Mouse (Mus musculus) liver, adult 2 months (tissue): ENCODE results near the gene E2f4.

ENCODE experiments used
- CTCF ChIP-seq: fragments of 200-500 bp; IDR thresholded peaks from 2 replicates; pipeline ENCODE4 v1.5.1; 2011; ENCODE audit warnings: low read depth, low read length, control low read depth
- POLR2A ChIP-seq: fragments of 200-500 bp; IDR thresholded peaks from 2 replicates; pipeline ENCODE4 v1.6.1; 2011; ENCODE audit warnings: low read length, control low read depth; ENCODE audit not compliant: insufficient read depth; ENCODE audit errors: extremely low read depth

DNA sequence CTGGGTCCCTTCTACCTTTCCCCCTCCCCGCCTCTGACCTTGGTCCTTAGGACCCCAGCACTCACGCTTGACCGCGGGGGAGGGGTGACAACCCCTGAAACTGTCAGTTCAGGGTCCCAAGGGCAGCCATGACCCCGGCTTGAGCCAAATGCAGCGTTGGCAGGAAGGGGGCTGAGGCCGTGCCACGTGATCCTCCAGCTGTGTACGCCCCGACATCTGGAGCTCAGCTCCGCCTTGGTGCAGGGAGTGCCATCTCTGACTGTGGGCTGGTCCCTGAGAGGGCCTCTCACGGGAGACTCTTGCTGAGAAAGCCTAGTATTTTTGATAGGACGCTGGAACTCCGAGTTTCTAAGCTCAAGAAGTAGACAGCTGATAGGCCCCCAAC, 42.5 kb upstream of the E2f4 start, which contains the start of gene B3gnt9:
- TF ChIP-seq CTCF (no peak), POLR2A (no peak)
